In the genomic region with DNA sequence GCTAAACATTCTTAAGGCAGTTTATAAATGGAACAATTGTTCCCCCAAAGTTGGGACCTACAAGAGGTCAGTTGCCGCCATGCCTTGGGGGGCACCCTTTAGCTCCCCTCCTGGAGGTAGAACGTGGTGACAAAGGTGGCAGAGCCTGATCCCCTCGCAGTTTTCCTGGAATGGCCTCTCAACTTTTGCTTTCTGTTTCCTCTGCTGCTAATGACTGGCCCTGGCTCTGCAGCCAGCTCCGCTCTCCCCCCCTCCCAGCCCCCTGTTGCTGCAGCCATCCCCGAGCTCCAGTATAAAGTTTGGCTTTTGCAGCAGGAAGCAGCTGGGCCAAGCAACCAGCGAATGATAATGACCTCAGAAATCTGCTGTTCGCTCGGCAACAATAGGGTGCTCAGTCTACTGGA, we compare ENCODE assay signal across 8 mouse cellular contexts.
A peak's percentile ranks its signal among the peaks of the same experiment; 100 is the strongest.
DNase-seq lines count a peak whose midpoint lies in the region; ATAC-seq and TF ChIP-seq lines count a peak whose summit lies in the region.

No protein-coding gene starts in this region.

- peak overlapping the region; percentile 30; the same call in 1 of the 2 replicates for H3K4me2 ChIP-seq in liver, embryonic 15.5 days
- H3K4me2 ChIP-seq in neural tube, embryonic 14.5 days (ENCODE audit: low read depth, low read length) = peak overlapping the region; percentile 43; the same call in 1 of the 2 replicates

- H3K36me3 ChIP-seq in liver, embryonic 15.5 days (replicated peaks) = no peaks in the 10 kb centered on the region
- no peaks in the 10 kb centered on the region for H3K36me3 ChIP-seq in neural tube, embryonic 14.5 days (ENCODE audit: control insufficient read depth, insufficient read depth, low read length)

- peak overlapping the region; percentile 54 for H3K4me3 ChIP-seq in layer of hippocampus, adult 2 months
- H3K4me3 ChIP-seq in liver, embryonic 15.5 days (replicated peaks) = no peak overlapping the region
- H3K4me3 ChIP-seq in neural tube, embryonic 14.5 days (ENCODE audit: low read depth, low read length) = no peak overlapping the region; the same call in 1 of the 2 replicates

- H3K9me3 ChIP-seq in liver, embryonic 15.5 days (replicated peaks) = no peaks in the 10 kb centered on the region
- H3K9me3 ChIP-seq in neural tube, embryonic 14.5 days (ENCODE audit: control insufficient read depth, low read length) = no peaks in the 10 kb centered on the region

- no peak for ATAC-seq in liver, embryonic 15.5 days (ENCODE audit: insufficient read depth)
- ATAC-seq in neural tube, embryonic 14.5 days (ENCODE audit: low read depth) = peak; percentile 63; the same call in 1 of the 2 replicates

- no peaks in the 10 kb centered on the region for H3K4me1 ChIP-seq in liver, embryonic 15.5 days (replicated peaks)
- H3K4me1 ChIP-seq in neural tube, embryonic 14.5 days (ENCODE audit: control insufficient read depth, insufficient read depth, low read length) = peaks cover 55% of the 10 kb centered on the region

- no peak for TF ChIP-seq CTCF in layer of hippocampus, adult 2 months (conservative IDR thresholded peaks at IDR 0.05)

- WGBS in liver, embryonic 15.5 days (ENCODE audit: insufficient replicate concordance) = 9% methylated on average over 8 of the region's 8 CpGs
- WGBS in neural tube, embryonic 14.5 days = 3% methylated on average over 8 of the region's 8 CpGs

- H3K27me3 ChIP-seq in liver, embryonic 15.5 days = no peaks in the 10 kb centered on the region
- no peaks in the 10 kb centered on the region; the same call in 1 of the 2 replicates for H3K27me3 ChIP-seq in neural tube, embryonic 14.5 days (ENCODE audit: control insufficient read depth, insufficient read depth, low read length)

- DNase-seq in layer of hippocampus, adult 2 months (ENCODE audit: low spot score in 2 of 2) = peak in 1 of 2 experiments; percentile 41
- DNase-seq in layer of hippocampus, postnatal 25 days (ENCODE audit: extremely low spot score in 1 of 2, low spot score in 1 of 2) = no peak
- peak; percentile 82 for DNase-seq in embryo, embryonic 11 days
- peak; percentile 55 for DNase-seq in heart, adult 8-10 months (ENCODE audit: low spot score)
- DNase-seq in kidney, adult 11 months = peak; percentile 6
- DNase-seq in thymus, postnatal 0 days (ENCODE audit: low spot score) = no peak

- no peak overlapping the region for H3K9ac ChIP-seq in liver, embryonic 15.5 days
- peak overlapping the region; percentile 37; the same call in 1 of the 2 replicates for H3K9ac ChIP-seq in neural tube, embryonic 14.5 days (replicated peaks; ENCODE audit: low read depth, low read length)

- peak overlapping the region; percentile 90 for H3K27ac ChIP-seq in layer of hippocampus, adult 2 months
- H3K27ac ChIP-seq in liver, embryonic 15.5 days (replicated peaks) = no peak overlapping the region
- H3K27ac ChIP-seq in neural tube, embryonic 14.5 days (ENCODE audit: low read depth, low read length) = no peak overlapping the region; the same call in 1 of the 2 replicates

Comparison
In these comparisons a context has a peak if more than half of its experiments do, and no peak if none do; other contexts are left out.
1. DNase-seq: peak in embryo, embryonic 11 days (single experiment), heart, adult 8-10 months (single experiment) and kidney, adult 11 months (single experiment); none in layer of hippocampus, postnatal 25 days (0 of 2) and thymus, postnatal 0 days (single experiment).